Mouse (Mus musculus): ENCODE data around the gene Olfr53. TPM values are rescaled to one million over a fixed set of nuclear protein-coding genes. Genes with fewer than 3 reads are reported as not detected.

Gene Olfr53
- polyA plus RNA-seq, 1 experiment from 2014 or later, result not detected

- Histone ChIP-seq H3K36me3 (ENCODE audit: control insufficient read depth, insufficient read depth, low read length) (no peaks in the 10 kb centered on the region), H3K9me3 (replicated peaks; ENCODE audit: control insufficient read depth, low read length) (no peaks in the 10 kb centered on the region), H3K4me1 (ENCODE audit: control insufficient read depth, insufficient read depth, low read length) (no peaks in the 10 kb centered on the region), H3K4me3 (ENCODE audit: low read depth, low read length) (no peak within 1 kb of the TSS), H3K27ac (ENCODE audit: low read depth, low read length) (no peak within 1 kb of the TSS), H3K9ac (ENCODE audit: low read length) (no peak within 1 kb of the TSS), H3K27me3 (replicated peaks; ENCODE audit: control insufficient read depth, insufficient read depth, low read length) (no peaks in the 10 kb centered on the region), H3K4me2 (ENCODE audit: low read length) (no peak within 1 kb of the TSS)
- DNase-seq (ENCODE audit: low spot score), result no peak
- no peak for ATAC-seq
Measured at GRCm38 (mm10) chr7:140696967-140697366, 50.7 kb downstream of the Olfr53 start, which contains the start of gene Olfr541. TSS of gene Olfr541 (plus strand) at chr7:140697267.

Other genes with a start within 250 kb of the Olfr53 start
- gene Olfr531, start 243.5 kb upstream of the Olfr53 start, polyA plus RNA-seq (2014; fragmentation: Nextera tagmentation; extraction: Ambion mirVana), result not detected in 2 replicates
- gene Olfr532, start 224.8 kb upstream of the Olfr53 start, polyA plus RNA-seq (2014; fragmentation: Nextera tagmentation; extraction: Ambion mirVana), result not detected in 2 replicates
- gene Olfr533, start 183.1 kb upstream of the Olfr53 start, polyA plus RNA-seq (2014; fragmentation: Nextera tagmentation; extraction: Ambion mirVana), result not detected in 2 replicates
- gene Olfr535, start 162.2 kb upstream of the Olfr53 start, polyA plus RNA-seq (2014; fragmentation: Nextera tagmentation; extraction: Ambion mirVana), result not detected in 2 replicates
- gene Olfr536, start 139.1 kb upstream of the Olfr53 start, polyA plus RNA-seq (2014; fragmentation: Nextera tagmentation; extraction: Ambion mirVana), result not detected in 2 replicates
- gene Olfr538, start 78.6 kb upstream of the Olfr53 start, polyA plus RNA-seq (2014; fragmentation: Nextera tagmentation; extraction: Ambion mirVana), result not detected in 2 replicates
- gene Olfr46, start 45.2 kb upstream of the Olfr53 start, polyA plus RNA-seq (2014; fragmentation: Nextera tagmentation; extraction: Ambion mirVana), result not detected in 2 replicates
- gene Olfr61, start 17.5 kb upstream of the Olfr53 start, polyA plus RNA-seq (2014; fragmentation: Nextera tagmentation; extraction: Ambion mirVana), result not detected in 2 replicates
- not detected in 2 replicates for gene Olfr539, start 13.5 kb downstream of the Olfr53 start, polyA plus RNA-seq (2014; fragmentation: Nextera tagmentation; extraction: Ambion mirVana)
- gene Olfr45, start 35.5 kb downstream of the Olfr53 start, polyA plus RNA-seq (2014; fragmentation: Nextera tagmentation; extraction: Ambion mirVana), result not detected in 2 replicates
- gene Olfr541, start 50.8 kb downstream of the Olfr53 start, polyA plus RNA-seq (2014; fragmentation: Nextera tagmentation; extraction: Ambion mirVana), result not detected in 2 replicates
- not detected in 2 replicates for gene Cyp2e1, start 117.3 kb downstream of the Olfr53 start, polyA plus RNA-seq (2014; fragmentation: Nextera tagmentation; extraction: Ambion mirVana)
- 0.23 and 0.45 TPM in 2 replicates for gene Syce1, start 141.4 kb downstream of the Olfr53 start, polyA plus RNA-seq (2014; fragmentation: Nextera tagmentation; extraction: Ambion mirVana)
- gene Zfp941, start 175.7 kb downstream of the Olfr53 start, polyA plus RNA-seq (2014; fragmentation: Nextera tagmentation; extraction: Ambion mirVana), result 12.3 and 13.6 TPM in 2 replicates
- 0.41 TPM in 1 of 2 replicates, not detected in the other for gene Urah, start 188.6 kb downstream of the Olfr53 start, polyA plus RNA-seq (2014; fragmentation: Nextera tagmentation; extraction: Ambion mirVana)
- not detected in 2 replicates for gene Scgb1c1, start 199.1 kb downstream of the Olfr53 start, polyA plus RNA-seq (2014; fragmentation: Nextera tagmentation; extraction: Ambion mirVana)
- gene Odf3, start 201.4 kb downstream of the Olfr53 start, polyA plus RNA-seq (2014; fragmentation: Nextera tagmentation; extraction: Ambion mirVana), result not detected in 2 replicates
- gene Gm45785, start 209.9 kb downstream of the Olfr53 start, polyA plus RNA-seq (2014; fragmentation: Nextera tagmentation; extraction: Ambion mirVana), result not detected in 2 replicates
- gene Ric8a, start 210.5 kb downstream of the Olfr53 start, polyA plus RNA-seq (2014; fragmentation: Nextera tagmentation; extraction: Ambion mirVana), result 95.0 and 96.9 TPM in 2 replicates
- gene Bet1l, start 211.1 kb downstream of the Olfr53 start, polyA plus RNA-seq (2014; fragmentation: Nextera tagmentation; extraction: Ambion mirVana), result 47.2 and 53.3 TPM in 2 replicates
- 262 and 286 TPM in 2 replicates for gene Psmd13, start 235.5 kb downstream of the Olfr53 start, polyA plus RNA-seq (2014; fragmentation: Nextera tagmentation; extraction: Ambion mirVana)
- gene Sirt3, start 235.9 kb downstream of the Olfr53 start, polyA plus RNA-seq (2014; fragmentation: Nextera tagmentation; extraction: Ambion mirVana), result 28.2 and 29.5 TPM in 2 replicates